Mouse (Mus musculus) forebrain, embryonic 15.5 days (tissue): ENCODE measurements around the gene Il17rc. TPM values are rescaled to one million over a fixed set of nuclear protein-coding genes. Genes with fewer than 3 reads are reported as not detected.

Source experiments
- ATAC-seq: fragments of 200-750 bp; cut with Nextera tagmentation; replicated peaks from 2 replicates; pipeline ENCODE4 v1.8.0; 2017; ENCODE audit warnings: mild to moderate bottlenecking, moderate TSS enrichment, moderate library complexity
- H3K27ac ChIP-seq: fragments of 300-500 bp; sonication (generic); replicated peaks from 2 replicates; pipeline ENCODE4 v1.5.1; 2015; ENCODE audit warnings: mild to moderate bottlenecking, inconsistent platforms
- H3K27me3 ChIP-seq: fragments of 300-500 bp; sonication (generic); 2 replicates; pipeline ENCODE4 v1.6.1; 2015; ENCODE audit warnings: inconsistent platforms
- H3K36me3 ChIP-seq: fragments of 300-500 bp; sonication (generic); 2 replicates; pipeline ENCODE4 v1.6.1; 2015; ENCODE audit warnings: mild to moderate bottlenecking, inconsistent platforms
- H3K4me1 ChIP-seq: fragments of 300-500 bp; sonication (generic); 2 replicates; pipeline ENCODE4 v1.6.1; 2015; ENCODE audit warnings: inconsistent platforms
- H3K4me2 ChIP-seq: fragments of 300-500 bp; sonication (generic); replicated peaks from 2 replicates; pipeline ENCODE4 v1.6.1; 2015; ENCODE audit warnings: mild to moderate bottlenecking, inconsistent platforms
- H3K4me3 ChIP-seq: fragments of 300-500 bp; sonication (generic); 2 replicates; pipeline ENCODE4 v1.5.1; 2015; ENCODE audit warnings: mild to moderate bottlenecking, inconsistent platforms
- H3K9ac ChIP-seq: fragments of 300-500 bp; sonication (generic); replicated peaks from 2 replicates; pipeline ENCODE4 v1.6.1; 2015; ENCODE audit warnings: mild to moderate bottlenecking, inconsistent platforms
- H3K9me3 ChIP-seq: fragments of 300-500 bp; sonication (generic); 2 replicates; pipeline ENCODE4 v1.6.1; 2016; ENCODE audit warnings: inconsistent platforms
- whole genome bisulfite sequencing: fragments of 180-500 bp; shearing (Covaris S2); methylation state at CpG from one replicate; pipeline ENCODE4 v1.1.7; 2015; ENCODE audit warnings: mixed read lengths; 5-methylcytosine and 5-hydroxymethylcytosine counted together
- polyA plus RNA-seq: library from polyadenylated mRNA; unstranded; fragments of >200 nt; fragmentation: Nextera tagmentation; extraction: Ambion mirVana; gene quantifications from 2 replicates; pipeline ENCODE4 v1.2.1, GENCODE M21; 2015

Gene Il17rc
- polyA plus RNA-seq = 1.6 and 2.4 TPM in 2 replicates

DNA sequence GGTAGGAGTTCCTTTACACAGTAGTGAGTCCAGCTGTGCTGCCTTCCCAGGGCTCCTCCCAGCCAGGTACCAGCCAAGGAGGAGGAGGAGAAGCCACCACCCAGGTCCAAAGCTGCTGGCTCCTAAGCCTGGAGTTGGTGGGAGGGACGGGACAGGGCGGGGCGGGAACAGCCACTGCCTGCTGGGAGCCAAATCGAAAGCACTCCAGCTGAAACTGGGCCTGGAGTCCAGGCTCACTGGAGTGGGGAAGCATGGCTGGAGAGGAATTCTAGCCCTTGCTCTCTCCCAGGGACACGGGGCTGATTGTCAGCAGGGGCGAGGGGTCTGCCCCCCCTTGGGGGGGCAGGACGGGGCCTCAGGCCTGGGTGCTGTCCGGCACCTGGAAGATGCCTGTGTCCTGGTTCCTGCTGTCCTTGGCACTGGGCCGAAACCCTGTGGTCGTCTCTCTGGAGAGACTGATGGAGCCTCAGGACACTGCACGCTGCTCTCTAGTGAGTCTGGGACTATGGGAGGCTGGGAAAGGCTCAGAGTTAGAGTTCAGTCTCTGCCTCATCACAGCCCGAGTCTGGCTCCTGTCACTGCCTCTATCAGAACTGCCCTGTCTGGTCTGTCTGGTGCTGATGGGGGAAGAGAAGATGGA is at the start of gene Il17rc:
TSS of gene Il17rc (plus strand) at position 131 of the 640 bp plus-strand sequence.
- H3K9me3 ChIP-seq = no peaks in the 10 kb centered on the region
- 17% methylated on average over 12 of the region's 12 CpGs for WGBS
- no peak within 1 kb of the TSS for H3K4me2 ChIP-seq
- no peak within 1 kb of the TSS for H3K27ac ChIP-seq
- peaks cover 17% of the 10 kb centered on the region; the same call in 1 of the 2 replicates for H3K27me3 ChIP-seq
- no peaks in the 10 kb centered on the region for H3K36me3 ChIP-seq
- no peak within 1 kb of the TSS for H3K4me3 ChIP-seq
- ATAC-seq = no peak
- peaks cover 8% of the 10 kb centered on the region for H3K4me1 ChIP-seq
- no peak within 1 kb of the TSS for H3K9ac ChIP-seq

DNA sequence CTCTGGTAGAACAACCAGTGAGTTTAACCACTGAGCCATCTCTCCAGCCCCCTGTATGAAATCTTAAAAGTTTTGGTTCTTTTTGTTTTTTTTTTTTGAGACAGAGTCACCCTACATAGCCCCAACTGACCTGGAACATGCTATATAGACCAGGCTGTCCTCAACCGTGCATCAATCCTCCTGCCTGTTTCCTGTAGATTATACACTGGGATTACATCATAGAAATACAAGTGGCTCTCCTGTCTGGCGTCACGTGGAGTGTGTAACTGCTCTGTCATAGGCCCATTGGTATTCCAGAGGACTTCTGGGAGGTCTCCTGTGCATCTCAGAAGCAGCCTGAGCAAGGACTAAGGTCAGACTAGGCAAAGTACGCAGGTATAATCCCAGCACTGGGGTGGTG is 48.2 kb upstream of the Il17rc start:
- ATAC-seq = no peak
- Histone ChIP-seq H3K27me3 (no peaks in the 10 kb centered on the region), H3K4me2 (no peak overlapping the region), H3K4me1 (peaks cover 12% of the 10 kb centered on the region), H3K27ac (no peak overlapping the region), H3K36me3 (no peaks in the 10 kb centered on the region), H3K9ac (no peak overlapping the region), H3K9me3 (no peaks in the 10 kb centered on the region), H3K4me3 (no peak overlapping the region)
- 77% methylated on average over 4 of the region's 4 CpGs for WGBS

DNA sequence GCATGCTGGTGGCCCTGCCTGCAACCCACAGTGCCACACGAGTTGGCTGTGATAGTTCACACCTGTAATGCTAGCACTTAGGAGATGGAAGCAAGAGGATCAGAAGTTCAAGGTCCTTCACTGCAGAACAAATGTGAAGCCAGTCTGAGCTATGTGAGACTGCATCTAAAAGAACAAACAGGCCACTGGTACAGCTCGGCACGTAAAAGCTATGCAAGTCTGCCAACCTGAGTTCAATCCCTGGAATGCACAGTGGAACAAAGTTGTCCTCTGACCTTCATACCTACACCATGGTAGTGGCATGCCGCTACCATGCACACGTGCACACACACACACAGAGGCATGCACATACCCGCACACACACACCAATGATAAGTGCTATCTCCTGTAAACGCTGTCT is 47.0 kb upstream of the Il17rc start:
- Histone ChIP-seq H3K36me3 (no peaks in the 10 kb centered on the region), H3K27me3 (no peaks in the 10 kb centered on the region), H3K4me2 (no peak overlapping the region), H3K9ac (no peak overlapping the region), H3K4me1 (peaks cover 4% of the 10 kb centered on the region), H3K4me3 (no peak overlapping the region), H3K27ac (no peak overlapping the region), H3K9me3 (no peaks in the 10 kb centered on the region)
- ATAC-seq = no peak
- WGBS = 86% methylated on average over 7 of the region's 7 CpGs

DNA sequence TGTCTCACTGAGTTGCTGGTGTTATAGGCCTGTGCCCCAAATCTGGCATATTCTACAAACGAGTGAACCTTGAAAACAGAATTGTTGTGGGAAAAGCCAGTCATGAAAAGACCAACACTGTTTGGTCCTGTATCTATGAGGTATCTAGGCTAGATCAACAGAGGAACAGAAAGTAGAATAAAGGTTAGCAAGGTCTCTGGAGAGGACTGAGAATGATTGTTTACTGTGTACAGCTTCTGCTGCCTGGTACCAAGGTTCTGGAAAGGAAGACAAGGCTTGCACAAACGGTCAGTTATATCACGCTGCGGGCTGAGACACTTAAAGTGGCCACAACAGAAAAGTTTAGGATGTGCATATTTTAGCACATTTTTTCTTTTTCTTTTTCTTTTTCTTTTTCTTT is 44.5 kb upstream of the Il17rc start:
- no peak overlapping the region for H3K9ac ChIP-seq
- H3K27ac ChIP-seq = no peak overlapping the region
- WGBS = 92% methylated on average over 4 of the region's 4 CpGs
- no peaks in the 10 kb centered on the region for H3K9me3 ChIP-seq
- H3K4me2 ChIP-seq = no peak overlapping the region
- H3K36me3 ChIP-seq = no peaks in the 10 kb centered on the region
- no peak for ATAC-seq
- H3K4me1 ChIP-seq = no peaks in the 10 kb centered on the region
- no peaks in the 10 kb centered on the region for H3K27me3 ChIP-seq
- no peak overlapping the region for H3K4me3 ChIP-seq

DNA sequence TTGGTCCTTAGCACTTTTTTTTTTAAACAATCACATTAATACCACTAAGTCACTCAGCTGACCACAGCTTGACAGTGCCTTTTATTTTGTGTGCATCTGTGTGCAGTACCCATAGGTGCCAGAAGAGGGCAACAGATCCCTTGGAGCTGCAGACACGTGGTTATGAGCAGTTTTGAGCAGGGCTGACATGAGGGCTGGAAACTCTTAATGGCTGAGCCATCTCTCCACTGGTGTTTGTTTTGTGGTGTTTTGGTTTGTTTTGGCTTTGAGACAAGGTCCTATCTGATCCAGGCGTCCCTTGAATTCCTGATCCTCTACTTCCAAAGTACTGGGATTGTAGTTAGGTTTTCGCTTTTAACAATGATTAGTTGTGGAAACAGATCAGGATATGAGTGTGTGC is 43.8 kb upstream of the Il17rc start:
- H3K27me3 ChIP-seq = no peaks in the 10 kb centered on the region
- 67% methylated on average over 3 of the region's 3 CpGs for WGBS
- no peak overlapping the region for H3K4me3 ChIP-seq
- no peak overlapping the region for H3K4me2 ChIP-seq
- H3K9me3 ChIP-seq = no peaks in the 10 kb centered on the region
- ATAC-seq = no peak
- H3K27ac ChIP-seq = no peak overlapping the region
- H3K4me1 ChIP-seq = no peaks in the 10 kb centered on the region
- no peaks in the 10 kb centered on the region for H3K36me3 ChIP-seq
- H3K9ac ChIP-seq = no peak overlapping the region

DNA sequence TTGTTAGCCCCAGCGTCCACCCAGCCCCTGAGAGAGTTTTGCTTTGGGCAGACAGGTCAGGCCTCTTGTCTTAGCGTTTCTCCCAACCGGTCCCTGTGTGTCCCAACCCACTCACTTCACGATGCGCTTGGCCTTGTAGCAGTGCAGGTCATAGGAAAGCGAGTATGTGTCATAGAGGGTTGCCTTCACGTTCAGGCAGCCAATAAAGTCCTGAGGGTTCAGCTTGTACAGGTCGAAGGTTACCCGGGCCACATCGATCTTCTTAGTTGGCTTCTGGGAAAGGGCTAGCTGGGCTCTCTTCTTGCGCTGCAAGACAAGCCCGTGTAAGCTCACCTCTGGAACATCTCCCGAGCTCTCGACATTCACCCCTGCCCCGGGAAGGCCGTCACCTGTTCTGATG is 43.2 kb upstream of the Il17rc start:
- H3K9me3 ChIP-seq = no peaks in the 10 kb centered on the region
- H3K27ac ChIP-seq = no peak overlapping the region
- WGBS = 93% methylated on average over 16 of the region's 16 CpGs
- no peak overlapping the region for H3K9ac ChIP-seq
- no peak overlapping the region for H3K4me2 ChIP-seq
- no peaks in the 10 kb centered on the region for H3K27me3 ChIP-seq
- ATAC-seq = no peak
- H3K4me3 ChIP-seq = no peak overlapping the region
- H3K4me1 ChIP-seq = no peaks in the 10 kb centered on the region
- H3K36me3 ChIP-seq = no peaks in the 10 kb centered on the region

DNA sequence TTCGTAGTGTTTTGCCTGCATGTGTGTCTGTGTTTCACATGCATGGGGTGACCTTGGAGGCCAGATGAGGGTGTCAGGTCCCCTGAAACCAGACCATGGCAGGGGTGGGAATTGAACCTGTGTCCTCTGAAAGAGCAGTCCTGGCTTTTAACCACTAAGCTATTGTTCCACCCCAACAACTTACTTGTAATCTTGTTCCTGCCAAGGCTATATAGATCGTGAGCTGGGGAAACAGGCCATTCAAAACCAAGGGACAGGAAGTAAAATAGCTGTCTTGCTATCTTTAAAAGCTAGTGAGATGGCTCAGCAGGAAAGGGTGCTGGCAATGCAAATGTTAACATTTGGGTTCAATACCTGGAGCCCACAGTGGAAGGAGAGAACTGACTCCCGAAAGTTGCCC is 41.3 kb upstream of the Il17rc start:
- Histone ChIP-seq H3K4me1 (no peaks in the 10 kb centered on the region), H3K27me3 (no peaks in the 10 kb centered on the region), H3K4me2 (no peak overlapping the region), H3K9ac (no peak overlapping the region), H3K27ac (no peak overlapping the region), H3K4me3 (no peak overlapping the region), H3K36me3 (no peaks in the 10 kb centered on the region), H3K9me3 (no peaks in the 10 kb centered on the region)
- no peak for ATAC-seq
- WGBS = 78% methylated on average over 3 of the region's 3 CpGs

DNA sequence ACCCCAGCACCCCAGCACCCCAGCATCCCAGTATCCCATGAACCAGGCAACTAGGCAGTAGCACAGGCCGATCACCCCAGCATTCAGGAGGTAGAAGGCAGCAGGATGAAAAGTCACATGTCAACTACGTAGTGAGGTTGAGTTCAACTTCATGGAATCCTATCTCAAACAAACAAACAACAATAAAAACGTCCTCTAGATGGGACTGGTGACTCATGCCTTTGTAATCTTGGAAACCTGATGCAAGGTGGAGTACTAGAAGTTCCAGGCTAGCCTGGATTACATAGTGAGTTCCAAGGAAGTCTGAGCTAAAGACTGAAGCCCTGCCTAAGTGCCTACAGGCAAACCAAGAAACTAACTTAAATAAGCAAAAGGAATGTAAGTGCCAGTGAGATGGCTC is 40.4 kb upstream of the Il17rc start:
- no peaks in the 10 kb centered on the region for H3K36me3 ChIP-seq
- H3K4me2 ChIP-seq = no peak overlapping the region
- H3K27me3 ChIP-seq = no peaks in the 10 kb centered on the region
- 69% methylated on average over 3 of the region's 3 CpGs for WGBS
- no peaks in the 10 kb centered on the region for H3K4me1 ChIP-seq
- no peak overlapping the region for H3K9ac ChIP-seq
- no peak for ATAC-seq
- no peak overlapping the region for H3K27ac ChIP-seq
- H3K4me3 ChIP-seq = no peak overlapping the region
- no peaks in the 10 kb centered on the region for H3K9me3 ChIP-seq

DNA sequence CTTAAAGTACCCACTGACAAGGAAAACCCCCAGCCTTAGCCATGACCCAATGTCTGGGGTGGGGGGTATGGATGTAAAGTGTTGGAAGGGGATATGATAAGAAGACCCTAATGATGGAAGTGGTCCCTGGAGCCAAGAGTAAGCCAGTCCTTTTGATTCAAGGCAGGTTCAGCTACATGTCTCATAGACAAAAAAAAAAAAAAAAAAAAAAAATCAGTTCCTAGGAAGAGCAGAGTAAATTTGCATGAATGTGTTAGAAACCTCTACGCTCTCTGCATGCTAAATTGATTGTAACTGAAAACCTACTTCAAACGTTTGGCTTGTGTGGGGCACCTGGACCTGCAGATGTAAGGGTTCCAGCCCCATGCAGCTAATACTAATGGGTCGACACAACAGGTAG is 39.4 kb upstream of the Il17rc start:
- H3K27me3 ChIP-seq = no peaks in the 10 kb centered on the region
- no peak for ATAC-seq
- H3K9ac ChIP-seq = no peak overlapping the region
- H3K36me3 ChIP-seq = no peaks in the 10 kb centered on the region
- no peak overlapping the region for H3K4me3 ChIP-seq
- H3K27ac ChIP-seq = no peak overlapping the region
- H3K4me2 ChIP-seq = no peak overlapping the region
- no peaks in the 10 kb centered on the region for H3K4me1 ChIP-seq
- H3K9me3 ChIP-seq = no peaks in the 10 kb centered on the region
- WGBS = 67% methylated on average over 3 of the region's 3 CpGs

DNA sequence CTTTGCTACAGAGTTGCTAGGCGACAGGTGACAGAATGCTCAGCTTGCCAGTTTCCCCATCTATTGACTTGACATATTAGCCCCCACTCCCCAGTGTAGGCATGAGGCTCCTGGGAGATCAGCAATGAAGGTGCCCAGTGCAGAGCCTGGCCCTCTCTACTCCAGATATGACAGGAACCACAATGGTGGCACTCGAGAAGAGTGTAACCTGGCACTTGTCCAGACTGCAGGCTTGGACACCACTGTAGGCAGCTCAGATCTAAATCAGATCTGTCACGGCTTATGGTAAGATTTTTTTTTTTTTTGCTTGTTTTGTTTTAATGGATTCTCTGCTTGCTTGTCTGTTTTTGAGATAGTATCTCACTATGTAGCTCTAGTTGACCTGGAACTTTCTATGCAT is 37.6 kb upstream of the Il17rc start:
- Histone ChIP-seq H3K4me1 (no peaks in the 10 kb centered on the region), H3K36me3 (no peaks in the 10 kb centered on the region), H3K4me3 (no peak overlapping the region), H3K4me2 (no peak overlapping the region), H3K27me3 (no peaks in the 10 kb centered on the region), H3K9ac (no peak overlapping the region), H3K9me3 (no peaks in the 10 kb centered on the region), H3K27ac (no peak overlapping the region)
- ATAC-seq = no peak
- 75% methylated on average over 3 of the region's 3 CpGs for WGBS

DNA sequence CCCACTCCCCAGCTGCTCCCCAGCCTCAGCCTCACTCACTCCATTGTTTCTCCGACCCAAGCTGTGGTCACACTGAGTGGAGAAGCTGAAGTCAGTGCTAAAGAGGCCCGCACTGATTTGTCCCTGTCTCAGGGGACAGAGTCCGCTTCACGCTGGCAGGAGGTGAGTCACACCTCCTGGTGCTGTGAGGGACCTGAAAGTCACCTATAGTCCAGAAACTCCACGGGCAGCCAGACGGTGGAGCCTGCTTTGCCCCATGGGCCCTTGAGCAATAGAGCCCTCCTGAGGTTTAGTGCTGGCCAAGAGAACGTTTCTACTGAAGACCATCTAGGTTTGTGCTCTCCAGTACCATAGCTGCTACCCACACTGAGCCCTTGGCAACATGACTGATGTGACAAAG is 36.5 kb upstream of the Il17rc start:
- H3K9me3 ChIP-seq = no peaks in the 10 kb centered on the region
- no peaks in the 10 kb centered on the region for H3K36me3 ChIP-seq
- WGBS = 76% methylated on average over 7 of the region's 7 CpGs
- H3K27ac ChIP-seq = no peak overlapping the region
- H3K4me2 ChIP-seq = no peak overlapping the region
- no peaks in the 10 kb centered on the region for H3K4me1 ChIP-seq
- no peaks in the 10 kb centered on the region for H3K27me3 ChIP-seq
- H3K4me3 ChIP-seq = no peak overlapping the region
- H3K9ac ChIP-seq = no peak overlapping the region
- no peak for ATAC-seq

DNA sequence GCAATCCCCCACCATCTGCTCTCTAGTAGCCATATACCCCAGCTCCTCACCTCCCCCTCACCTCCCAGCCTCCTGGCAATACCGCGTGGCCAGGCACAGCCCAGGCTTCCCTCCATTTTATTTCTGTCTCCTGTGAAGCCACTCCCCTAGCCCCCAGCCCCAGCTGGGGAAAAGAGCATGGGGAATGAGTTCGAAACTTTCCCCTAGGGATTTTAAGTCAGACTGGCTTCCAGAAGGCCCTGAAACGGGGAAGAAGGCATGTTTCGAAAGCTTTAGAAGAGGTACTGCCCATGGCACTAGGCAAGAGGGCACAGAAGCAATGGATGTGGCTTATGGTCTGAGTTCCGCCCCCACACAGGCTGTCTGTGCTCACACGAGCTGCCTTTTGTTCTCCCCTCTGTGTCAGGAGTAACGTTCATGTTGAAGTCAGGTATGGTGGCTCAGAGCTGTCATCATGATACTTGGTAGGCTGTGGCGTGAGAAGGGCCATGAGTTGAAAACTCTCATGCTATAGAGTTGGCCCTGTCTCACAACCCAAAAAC is 35.5 kb upstream of the Il17rc start, which contains the start of gene Cidec:
TSS of gene Cidec (minus strand) at position 97 of the 542 bp plus-strand sequence.
- WGBS = 82% methylated on average over 9 of the region's 9 CpGs

DNA sequence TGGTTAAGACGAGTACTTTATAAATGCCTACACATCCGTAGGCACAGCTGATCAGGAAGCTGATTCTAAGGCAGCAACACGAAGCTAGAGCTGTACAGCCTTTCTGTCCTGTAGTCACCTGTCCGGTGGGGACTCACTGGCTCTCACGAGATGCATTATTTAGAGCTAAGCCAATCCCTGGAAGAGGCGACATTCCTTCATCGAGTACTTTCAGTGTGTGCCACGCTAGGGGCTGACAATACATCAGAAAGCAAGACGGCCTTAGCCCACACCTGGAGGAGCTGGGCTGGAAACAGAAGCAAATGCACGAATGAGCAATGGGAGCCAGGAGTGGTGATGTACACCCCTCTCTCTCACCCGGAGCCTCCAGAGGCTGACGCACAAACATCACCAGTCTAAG is 34.1 kb upstream of the Il17rc start:
- no peaks in the 10 kb centered on the region for H3K27me3 ChIP-seq
- H3K9me3 ChIP-seq = no peaks in the 10 kb centered on the region
- no peak overlapping the region for H3K4me3 ChIP-seq
- H3K36me3 ChIP-seq = no peaks in the 10 kb centered on the region
- no peak for ATAC-seq
- no peak overlapping the region for H3K4me2 ChIP-seq
- H3K4me1 ChIP-seq = 0 out of 2 replicates have a peak, but pooled peaks cover 3% of the 10 kb centered on the region
- H3K9ac ChIP-seq = no peak overlapping the region
- WGBS = 82% methylated on average over 12 of the region's 12 CpGs
- no peak overlapping the region for H3K27ac ChIP-seq

More for the DNA sequence above, 35.5 kb upstream of the Il17rc start, which contains the start of gene Cidec:
- Histone ChIP-seq H3K9ac (no peak within 1 kb of the TSS), H3K27ac (no peak within 1 kb of the TSS), H3K36me3 (no peaks in the 10 kb centered on the region), H3K4me3 (no peak within 1 kb of the TSS), H3K27me3 (no peaks in the 10 kb centered on the region), H3K9me3 (no peaks in the 10 kb centered on the region), H3K4me2 (no peak within 1 kb of the TSS), H3K4me1 (no peaks in the 10 kb centered on the region)
- ATAC-seq = no peak
